Mouse (Mus musculus) urinary bladder, postnatal 4 days (tissue): ENCODE results near the gene Hist1h4h.

Experiments
- DNase-seq, 2 experiments: peaks; one replicate each; pipeline ENCODE4 v3.0.0; 2021 to 2022; ENCODE audit warnings: low spot score in 2 of 2

Gene Hist1h4h

GRCm38 (mm10) chr13:23513517-23513916 lies 17.3 kb upstream of the Hist1h4h start:
- no peak for DNase-seq

GRCm38 (mm10) chr13:23515281-23515680 lies 15.6 kb upstream of the Hist1h4h start:
- no peak for DNase-seq

- DNase-seq: no peak
Measured at GRCm38 (mm10) chr13:23515826-23516620, 14.8 kb upstream of the Hist1h4h start.

GRCm38 (mm10) chr13:23516822-23517602 lies 13.8 kb upstream of the Hist1h4h start:
- peak; percentile 48 to 75 for DNase-seq

- peak; percentile 75 to 89 for DNase-seq
Measured at GRCm38 (mm10) chr13:23517603-23518294, 13.1 kb upstream of the Hist1h4h start.

GRCm38 (mm10) chr13:23518295-23518603 lies 12.6 kb upstream of the Hist1h4h start:
- DNase-seq: no peak

GRCm38 (mm10) chr13:23518885-23519284 lies 12.0 kb upstream of the Hist1h4h start:
- DNase-seq: peak; percentile 60 to 73

- peak; percentile 64 to 72 for DNase-seq
Measured at GRCm38 (mm10) chr13:23519416-23519815, 11.4 kb upstream of the Hist1h4h start.

GRCm38 (mm10) chr13:23521703-23522102 lies 9.1 kb upstream of the Hist1h4h start:
- DNase-seq: peak; percentile 61 to 72

GRCm38 (mm10) chr13:23523976-23524375 lies 6.9 kb upstream of the Hist1h4h start:
- no peak for DNase-seq

GRCm38 (mm10) chr13:23524654-23525053 lies 6.2 kb upstream of the Hist1h4h start:
- peak; percentile 68 to 71 for DNase-seq

GRCm38 (mm10) chr13:23525901-23526300 lies 4.9 kb upstream of the Hist1h4h start:
- no peak for DNase-seq

GRCm38 (mm10) chr13:23526312-23526711 lies 4.5 kb upstream of the Hist1h4h start:
- peak; percentile 82 to 91 for DNase-seq

- no peak for DNase-seq
Measured at GRCm38 (mm10) chr13:23529005-23529404, 1.8 kb upstream of the Hist1h4h start.

- no peak for DNase-seq
Measured at GRCm38 (mm10) chr13:23529480-23530165, 1.2 kb upstream of the Hist1h4h start.

GRCm38 (mm10) chr13:23530181-23530900 lies 509 bp upstream of the Hist1h4h start:
- peak in 1 of 2 experiments; percentile 41 for DNase-seq

GRCm38 (mm10) chr13:23532262-23533075 lies 1.6 kb downstream of the Hist1h4h start:
- DNase-seq: no peak

- peak in 1 of 2 experiments; percentile 52 for DNase-seq
Measured at GRCm38 (mm10) chr13:23533560-23534367, 2.9 kb downstream of the Hist1h4h start, which contains the start of gene Hist1h2af. TSS of gene Hist1h2af (plus strand) at chr13:23533906.
